Mouse (Mus musculus): ENCODE measurements around the gene Gpam. TPM values are rescaled to one million over a fixed set of nuclear protein-coding genes. Genes with fewer than 3 reads are reported as not detected.

The Gpam gene
- polyA plus RNA-seq, 2 experiments, result 15.9 to 16.0 TPM

GRCm38 (mm10) chr19:55134521-55134920, 7.5 kb upstream of the Gpam start:
- no peaks in the 10 kb centered on the region for H3K4me1 ChIP-seq (ENCODE audit: control insufficient read depth, insufficient read depth, low read length)
- no peaks in the 10 kb centered on the region for H3K27me3 ChIP-seq (ENCODE audit: control insufficient read depth, insufficient read depth, low read length)
- no peak overlapping the region for H3K9ac ChIP-seq (ENCODE audit: low read depth, low read length, severe bottlenecking)
- WGBS, result 67% methylated on average over 9 of the region's 9 CpGs
- H3K4me3 ChIP-seq (replicated peaks; ENCODE audit: low read length), result no peak overlapping the region
- H3K9me3 ChIP-seq (ENCODE audit: control insufficient read depth, low read length), result no peaks in the 10 kb centered on the region
- H3K36me3 ChIP-seq (ENCODE audit: control insufficient read depth, insufficient read depth, low read length), result no peaks in the 10 kb centered on the region
- H3K4me2 ChIP-seq (replicated peaks; ENCODE audit: low read depth, low read length, severe bottlenecking), result no peak overlapping the region
- no peak for DNase-seq (ENCODE audit: low spot score)
- TF ChIP-seq POLR2A (IDR thresholded peaks at IDR 0.05; ENCODE audit: borderline replicate concordance, extremely low read depth, insufficient read depth, insufficient read length), result no peak
- ATAC-seq (ENCODE audit: low FRiP score, low read depth), result no peak
- no peak overlapping the region for H3K27ac ChIP-seq (replicated peaks; ENCODE audit: low read depth, low read length)

GRCm38 (mm10) chr19:55132476-55132875, 5.4 kb upstream of the Gpam start:
- no peaks in the 10 kb centered on the region for H3K27me3 ChIP-seq (ENCODE audit: control insufficient read depth, insufficient read depth, low read length)
- H3K36me3 ChIP-seq (ENCODE audit: control insufficient read depth, insufficient read depth, low read length), result no peaks in the 10 kb centered on the region
- no peak overlapping the region for H3K4me3 ChIP-seq (replicated peaks; ENCODE audit: low read length)
- no peak overlapping the region for H3K4me2 ChIP-seq (replicated peaks; ENCODE audit: low read depth, low read length, severe bottlenecking)
- no peak overlapping the region for H3K27ac ChIP-seq (replicated peaks; ENCODE audit: low read depth, low read length)
- no peak for DNase-seq (ENCODE audit: low spot score)
- no peak for ATAC-seq (ENCODE audit: low FRiP score, low read depth)
- no peak overlapping the region for H3K9ac ChIP-seq (ENCODE audit: low read depth, low read length, severe bottlenecking)
- no peaks in the 10 kb centered on the region for H3K9me3 ChIP-seq (ENCODE audit: control insufficient read depth, low read length)
- 70% methylated on average over 3 of the region's 3 CpGs for WGBS
- peaks cover under 1% of the 10 kb centered on the region; the same call in 1 of the 2 replicates for H3K4me1 ChIP-seq (ENCODE audit: control insufficient read depth, insufficient read depth, low read length)
- TF ChIP-seq POLR2A (IDR thresholded peaks at IDR 0.05; ENCODE audit: borderline replicate concordance, extremely low read depth, insufficient read depth, insufficient read length), result no peak

GRCm38 (mm10) chr19:55131747-55132146, 4.7 kb upstream of the Gpam start:
- no peak overlapping the region for H3K27ac ChIP-seq (replicated peaks; ENCODE audit: low read depth, low read length)
- DNase-seq (ENCODE audit: low spot score), result no peak
- TF ChIP-seq POLR2A (IDR thresholded peaks at IDR 0.05; ENCODE audit: borderline replicate concordance, extremely low read depth, insufficient read depth, insufficient read length), result no peak
- H3K4me1 ChIP-seq (ENCODE audit: control insufficient read depth, insufficient read depth, low read length), result peaks cover 7% of the 10 kb centered on the region
- no peaks in the 10 kb centered on the region for H3K9me3 ChIP-seq (ENCODE audit: control insufficient read depth, low read length)
- ATAC-seq (ENCODE audit: low FRiP score, low read depth), result no peak
- H3K9ac ChIP-seq (ENCODE audit: low read depth, low read length, severe bottlenecking), result no peak overlapping the region
- H3K36me3 ChIP-seq (ENCODE audit: control insufficient read depth, insufficient read depth, low read length), result no peaks in the 10 kb centered on the region
- no peaks in the 10 kb centered on the region for H3K27me3 ChIP-seq (ENCODE audit: control insufficient read depth, insufficient read depth, low read length)
- no peak overlapping the region for H3K4me2 ChIP-seq (replicated peaks; ENCODE audit: low read depth, low read length, severe bottlenecking)
- no peak overlapping the region for H3K4me3 ChIP-seq (replicated peaks; ENCODE audit: low read length)
- WGBS, result 45% methylated on average over 1 of the region's 1 CpGs

- no peak for ATAC-seq (ENCODE audit: low FRiP score, low read depth)
- DNase-seq (ENCODE audit: low spot score), result no peak
- TF ChIP-seq POLR2A (IDR thresholded peaks at IDR 0.05; ENCODE audit: borderline replicate concordance, extremely low read depth, insufficient read depth, insufficient read length), result no peak
Measured at GRCm38 (mm10) chr19:55128469-55128868, 1.4 kb upstream of the Gpam start.

GRCm38 (mm10) chr19:55125456-55125855, 1.6 kb downstream of the Gpam start:
- no peaks in the 10 kb centered on the region for H3K9me3 ChIP-seq (ENCODE audit: control insufficient read depth, low read length)
- H3K27me3 ChIP-seq (ENCODE audit: control insufficient read depth, insufficient read depth, low read length), result no peaks in the 10 kb centered on the region
- no peak for ATAC-seq (ENCODE audit: low FRiP score, low read depth)
- DNase-seq (ENCODE audit: low spot score), result no peak
- H3K27ac ChIP-seq (replicated peaks; ENCODE audit: low read depth, low read length), result no peak overlapping the region
- H3K4me2 ChIP-seq (replicated peaks; ENCODE audit: low read depth, low read length, severe bottlenecking), result no peak overlapping the region
- peaks cover 7% of the 10 kb centered on the region for H3K4me1 ChIP-seq (ENCODE audit: control insufficient read depth, insufficient read depth, low read length)
- H3K9ac ChIP-seq (ENCODE audit: low read depth, low read length, severe bottlenecking), result no peak overlapping the region
- TF ChIP-seq POLR2A (IDR thresholded peaks at IDR 0.05; ENCODE audit: borderline replicate concordance, extremely low read depth, insufficient read depth, insufficient read length), result no peak
- H3K4me3 ChIP-seq (replicated peaks; ENCODE audit: low read length), result no peak overlapping the region
- no peaks in the 10 kb centered on the region for H3K36me3 ChIP-seq (ENCODE audit: control insufficient read depth, insufficient read depth, low read length)
- WGBS, result 83% methylated on average over 3 of the region's 3 CpGs

More at GRCm38 (mm10) chr19:55128469-55128868, 1.4 kb upstream of the Gpam start:
- Histone ChIP-seq H3K36me3 (ENCODE audit: control insufficient read depth, insufficient read depth, low read length) (no peaks in the 10 kb centered on the region), H3K4me1 (ENCODE audit: control insufficient read depth, insufficient read depth, low read length) (peaks cover 7% of the 10 kb centered on the region), H3K27ac (replicated peaks; ENCODE audit: low read depth, low read length) (no peak overlapping the region), H3K27me3 (ENCODE audit: control insufficient read depth, insufficient read depth, low read length) (no peaks in the 10 kb centered on the region), H3K4me3 (replicated peaks; ENCODE audit: low read length) (no peak overlapping the region), H3K9ac (ENCODE audit: low read depth, low read length, severe bottlenecking) (no peak overlapping the region), H3K4me2 (replicated peaks; ENCODE audit: low read depth, low read length, severe bottlenecking) (no peak overlapping the region), H3K9me3 (ENCODE audit: control insufficient read depth, low read length) (no peaks in the 10 kb centered on the region)
- 100% methylated on average over 1 of the region's 1 CpGs for WGBS
